Mouse (Mus musculus) splenic B cell, adult 2 months (primary cell): Measurements from ENCODE around the gene Trim63.
A peak's percentile ranks its signal among the peaks of the same experiment; 100 is the strongest.
"Not testable (repeated sequence)": the region's sequence is repeated elsewhere in the genome, so short reads cannot be mapped to it uniquely, and the experiment has no call there.

Source experiments
- DNase-seq: peaks from one replicate; pipeline ENCODE4 v3.0.0-alpha.2; 2011; ENCODE audit warnings: low read depth, low spot score
- H3K27me3 ChIP-seq: 2 replicates; pipeline ENCODE4 v1.6.1; 2012; ENCODE audit warnings: mild to moderate bottlenecking, low read length, moderate library complexity, mixed read lengths; ENCODE audit not compliant: control insufficient read depth, poor library complexity, insufficient read depth, severe bottlenecking
- H3K36me3 ChIP-seq: 2 replicates; pipeline ENCODE4 v1.6.1; 2012; ENCODE audit warnings: mild to moderate bottlenecking, low read length, moderate library complexity, mixed read lengths; ENCODE audit not compliant: control insufficient read depth, poor library complexity, insufficient read depth, severe bottlenecking

Trim63 gene

GRCm38 (mm10) chr4:134314876-134315275, at the start of gene Trim63:
Gene Trim63 (plus strand): TSS chr4:134315120.
- no peak for DNase-seq
- Histone ChIP-seq H3K27me3 (no peaks in the 10 kb centered on the region), H3K36me3 (no peaks in the 10 kb centered on the region)

- H3K36me3 ChIP-seq, result no peaks in the 10 kb centered on the region
- DNase-seq, result no peak
- no peaks in the 10 kb centered on the region for H3K27me3 ChIP-seq
These were observed 48.9 kb upstream of the Trim63 start for GRCm38 (mm10) chr4:134265860-134266585.

GRCm38 (mm10) chr4:134268102-134268655, 46.7 kb upstream of the Trim63 start:
- Histone ChIP-seq H3K27me3 (no peaks in the 10 kb centered on the region), H3K36me3 (no peaks in the 10 kb centered on the region)
- no peak for DNase-seq

- H3K27me3 ChIP-seq, H3K36me3 ChIP-seq: not testable (repeated sequence)
- peak; percentile 63 for DNase-seq
These were observed 45.3 kb upstream of the Trim63 start for GRCm38 (mm10) chr4:134269622-134270021.

GRCm38 (mm10) chr4:134271979-134272378, 42.9 kb upstream of the Trim63 start:
- no peaks in the 10 kb centered on the region for H3K27me3 ChIP-seq
- no peak for DNase-seq

GRCm38 (mm10) chr4:134272731-134273416, 42.0 kb upstream of the Trim63 start:
- DNase-seq, result peak; percentile 25
- no peaks in the 10 kb centered on the region for H3K27me3 ChIP-seq
- H3K36me3 ChIP-seq, result peaks cover 2% of the 10 kb centered on the region; the same call in 1 of the 2 replicates

More at GRCm38 (mm10) chr4:134271979-134272378, 42.9 kb upstream of the Trim63 start:
- H3K36me3 ChIP-seq, result no peaks in the 10 kb centered on the region

- peak; percentile 86 for DNase-seq
- no peaks in the 10 kb centered on the region for H3K27me3 ChIP-seq
- peaks cover 2% of the 10 kb centered on the region; the same call in 1 of the 2 replicates for H3K36me3 ChIP-seq
These were observed 41.2 kb upstream of the Trim63 start for GRCm38 (mm10) chr4:134273417-134274345.

- Histone ChIP-seq H3K27me3 (no peaks in the 10 kb centered on the region), H3K36me3 (peaks cover 1% of the 10 kb centered on the region; the same call in 1 of the 2 replicates)
- DNase-seq, result no peak
These were observed 30.0 kb upstream of the Trim63 start for GRCm38 (mm10) chr4:134284942-134285341.

- no peak for DNase-seq
- Histone ChIP-seq H3K36me3 (peaks cover 1% of the 10 kb centered on the region; the same call in 1 of the 2 replicates), H3K27me3 (no peaks in the 10 kb centered on the region)
These were observed 28.4 kb upstream of the Trim63 start for GRCm38 (mm10) chr4:134286226-134287167.

- no peaks in the 10 kb centered on the region for H3K27me3 ChIP-seq
- DNase-seq, result peak; percentile 95
These were observed 27.8 kb upstream of the Trim63 start for GRCm38 (mm10) chr4:134287168-134287564.

GRCm38 (mm10) chr4:134287575-134288025, 27.3 kb upstream of the Trim63 start, which contains the start of gene Pdik1l:
Gene Pdik1l (minus strand): TSS chr4:134287895.
- Histone ChIP-seq H3K36me3 (peaks cover 1% of the 10 kb centered on the region; the same call in 1 of the 2 replicates), H3K27me3 (no peaks in the 10 kb centered on the region)
- DNase-seq, result peak; percentile 81

More at GRCm38 (mm10) chr4:134287168-134287564, 27.8 kb upstream of the Trim63 start:
- H3K36me3 ChIP-seq, result peaks cover 1% of the 10 kb centered on the region; the same call in 1 of the 2 replicates

- Histone ChIP-seq H3K27me3 (no peaks in the 10 kb centered on the region), H3K36me3 (peaks cover under 1% of the 10 kb centered on the region; the same call in 1 of the 2 replicates)
- no peak for DNase-seq
These were observed 26.3 kb upstream of the Trim63 start for GRCm38 (mm10) chr4:134288397-134289256.
